Mouse (Mus musculus) intestine, postnatal 0 days (tissue): ENCODE measurements around the gene Ccr4. TPM values are rescaled to one million over a fixed set of nuclear protein-coding genes. Genes with fewer than 3 reads are reported as not detected.

ENCODE experiments used
- ATAC-seq: fragments of 200-750 bp; cut with Nextera tagmentation; 2 replicates; pipeline ENCODE4 v1.8.0; 2017; ENCODE audit warnings: mild to moderate bottlenecking, moderate TSS enrichment, moderate library complexity
- H3K27ac ChIP-seq: fragments of 300-500 bp; sonication (generic); 2 replicates; pipeline ENCODE4 v1.5.1; 2014; ENCODE audit warnings: mild to moderate bottlenecking, low read depth, low read length, moderate library complexity
- H3K27me3 ChIP-seq: fragments of 300-500 bp; sonication (generic); replicated peaks from 2 replicates; pipeline ENCODE4 v1.6.1; 2014; ENCODE audit warnings: low read length, mixed read lengths; ENCODE audit not compliant: control insufficient read depth, insufficient read depth
- H3K36me3 ChIP-seq: fragments of 300-500 bp; sonication (generic); 2 replicates; pipeline ENCODE4 v1.6.1; 2014; ENCODE audit warnings: mild to moderate bottlenecking, moderate library complexity; ENCODE audit not compliant: control insufficient read depth, insufficient read depth
- H3K4me1 ChIP-seq: fragments of 300-500 bp; sonication (generic); replicated peaks from 2 replicates; pipeline ENCODE4 v1.6.1; 2014; ENCODE audit warnings: antibody characterized with exemption, low read length, mixed read lengths; ENCODE audit not compliant: control insufficient read depth, insufficient read depth
- H3K4me2 ChIP-seq: fragments of 300-500 bp; sonication (generic); replicated peaks from 2 replicates; pipeline ENCODE4 v1.6.1; 2014; ENCODE audit warnings: low read depth, mild to moderate bottlenecking, moderate library complexity
- H3K4me3 ChIP-seq: fragments of 300-500 bp; sonication (generic); 2 replicates; pipeline ENCODE4 v1.5.1; 2014; ENCODE audit warnings: low read depth, low read length
- H3K9ac ChIP-seq: fragments of 300-500 bp; sonication (generic); 2 replicates; pipeline ENCODE4 v1.6.1; 2014; ENCODE audit warnings: mild to moderate bottlenecking, low read depth, low read length
- H3K9me3 ChIP-seq: fragments of 300-500 bp; sonication (generic); 2 replicates; pipeline ENCODE4 v1.6.1; 2016; ENCODE audit warnings: mixed run types; ENCODE audit not compliant: control insufficient read depth
- CTCF ChIP-seq: sonication (generic); IDR thresholded peaks from 2 replicates; pipeline ENCODE4 v1.5.1; 2016; ENCODE audit warnings: low read depth, mild to moderate bottlenecking, control low read depth, antibody characterized with exemption, moderate library complexity
- WGBS: fragments of 180-500 bp; shearing (Covaris S2); extraction: QIAGEN DNeasy Blood & Tissue Kit; methylation state at CpG from one replicate; pipeline ENCODE4 v1.1.7; 2014; 5-methylcytosine and 5-hydroxymethylcytosine counted together
- polyA plus RNA-seq: library from polyadenylated mRNA; unstranded; fragments of >200 nt; fragmentation: Nextera tagmentation; extraction: Ambion mirVana; gene quantifications from 2 replicates; pipeline ENCODE4 v1.2.1, GENCODE M21; 2015

Ccr4 gene
- polyA plus RNA-seq: 2.3 TPM in 2 replicates

- WGBS: 41% methylated on average over 9 of the region's 9 CpGs
- no peak; the same call in 1 of the 2 replicates for ATAC-seq
These were observed at the start of gene Ccr4 for GRCm38 (mm10) chr9:114504816-114505215. Ccr4 (minus strand) TSS chr9:114504916.

GRCm38 (mm10) chr9:114553828-114554227 is 49.1 kb upstream of the Ccr4 start:
- Histone ChIP-seq H3K9me3 (no peaks in the 10 kb centered on the region), H3K4me2 (no peak overlapping the region), H3K4me1 (no peaks in the 10 kb centered on the region; the same call in none of the 2 replicates), H3K4me3 (no peak overlapping the region), H3K9ac (no peak overlapping the region), H3K27me3 (no peaks in the 10 kb centered on the region), H3K36me3 (no peaks in the 10 kb centered on the region), H3K27ac (no peak overlapping the region)
- no peak for TF ChIP-seq CTCF
- ATAC-seq: no peak

More at GRCm38 (mm10) chr9:114504816-114505215, at the start of gene Ccr4:
- no peak within 1 kb of the TSS for H3K9ac ChIP-seq
- no peaks in the 10 kb centered on the region for H3K36me3 ChIP-seq
- no peaks in the 10 kb centered on the region for H3K27me3 ChIP-seq
- H3K4me2 ChIP-seq: 0 out of 2 replicates have a peak within 1 kb of the TSS, but pooled peaks have one; percentile 4
- no peaks in the 10 kb centered on the region for H3K9me3 ChIP-seq
- 0 out of 2 replicates have a peak, but pooled peaks cover 3% of the 10 kb centered on the region for H3K4me1 ChIP-seq
- H3K27ac ChIP-seq: peak within 1 kb of the TSS; percentile 35
- TF ChIP-seq CTCF: no peak
- H3K4me3 ChIP-seq: no peak within 1 kb of the TSS

- H3K9ac ChIP-seq: no peak overlapping the region
- 29% methylated on average over 6 of the region's 6 CpGs for whole genome bisulfite sequencing
- peaks cover 6% of the 10 kb centered on the region for H3K4me1 ChIP-seq
- TF ChIP-seq CTCF: no peak
- H3K4me3 ChIP-seq: no peak overlapping the region
- H3K27ac ChIP-seq: no peak overlapping the region
- no peaks in the 10 kb centered on the region for H3K36me3 ChIP-seq
- H3K4me2 ChIP-seq: no peak overlapping the region
- H3K27me3 ChIP-seq: no peaks in the 10 kb centered on the region
- no peaks in the 10 kb centered on the region for H3K9me3 ChIP-seq
- ATAC-seq: no peak
These were observed 45.3 kb upstream of the Ccr4 start for GRCm38 (mm10) chr9:114550033-114550432.

GRCm38 (mm10) chr9:114549117-114549516 is 44.4 kb upstream of the Ccr4 start:
- Histone ChIP-seq H3K9ac (no peak overlapping the region), H3K4me3 (no peak overlapping the region), H3K4me1 (peaks cover 8% of the 10 kb centered on the region), H3K27ac (no peak overlapping the region), H3K4me2 (no peak overlapping the region), H3K36me3 (no peaks in the 10 kb centered on the region), H3K27me3 (no peaks in the 10 kb centered on the region), H3K9me3 (no peaks in the 10 kb centered on the region)
- WGBS: 36% methylated on average over 5 of the region's 5 CpGs
- ATAC-seq: no peak
- no peak for TF ChIP-seq CTCF

- no peak for ATAC-seq
- WGBS: 34% methylated on average over 4 of the region's 4 CpGs
- no peak overlapping the region for H3K9ac ChIP-seq
- TF ChIP-seq CTCF: no peak
- H3K36me3 ChIP-seq: no peaks in the 10 kb centered on the region
- H3K9me3 ChIP-seq: no peaks in the 10 kb centered on the region
- peaks cover 10% of the 10 kb centered on the region for H3K4me1 ChIP-seq
- no peak overlapping the region for H3K4me3 ChIP-seq
- H3K27ac ChIP-seq: peak overlapping the region; percentile 73
- H3K4me2 ChIP-seq: peak overlapping the region; percentile 35; the same call in 1 of the 2 replicates
- H3K27me3 ChIP-seq: no peaks in the 10 kb centered on the region
These were observed 43.8 kb upstream of the Ccr4 start for GRCm38 (mm10) chr9:114548496-114548895.

- Histone ChIP-seq H3K9ac (no peak overlapping the region), H3K9me3 (no peaks in the 10 kb centered on the region), H3K27ac (peak overlapping the region; percentile 73), H3K4me2 (peak overlapping the region; percentile 35), H3K27me3 (no peaks in the 10 kb centered on the region), H3K4me1 (peaks cover 10% of the 10 kb centered on the region), H3K4me3 (no peak overlapping the region), H3K36me3 (no peaks in the 10 kb centered on the region)
- ATAC-seq: peak; percentile 69
- no peak for TF ChIP-seq CTCF
- 24% methylated on average over 6 of the region's 6 CpGs for WGBS
These were observed 42.9 kb upstream of the Ccr4 start for GRCm38 (mm10) chr9:114547643-114548077.
